Mouse (Mus musculus): ENCODE measurements at regions not wholly inside any gene's neighbourhood (a gene's known extent, or its start where the extent isn't known, plus 50 kb on each side); places are given as distances from the start of the nearest gene placed in this dataset.
A peak's percentile ranks its signal among the peaks of the same experiment; 100 is the strongest.

DNA sequence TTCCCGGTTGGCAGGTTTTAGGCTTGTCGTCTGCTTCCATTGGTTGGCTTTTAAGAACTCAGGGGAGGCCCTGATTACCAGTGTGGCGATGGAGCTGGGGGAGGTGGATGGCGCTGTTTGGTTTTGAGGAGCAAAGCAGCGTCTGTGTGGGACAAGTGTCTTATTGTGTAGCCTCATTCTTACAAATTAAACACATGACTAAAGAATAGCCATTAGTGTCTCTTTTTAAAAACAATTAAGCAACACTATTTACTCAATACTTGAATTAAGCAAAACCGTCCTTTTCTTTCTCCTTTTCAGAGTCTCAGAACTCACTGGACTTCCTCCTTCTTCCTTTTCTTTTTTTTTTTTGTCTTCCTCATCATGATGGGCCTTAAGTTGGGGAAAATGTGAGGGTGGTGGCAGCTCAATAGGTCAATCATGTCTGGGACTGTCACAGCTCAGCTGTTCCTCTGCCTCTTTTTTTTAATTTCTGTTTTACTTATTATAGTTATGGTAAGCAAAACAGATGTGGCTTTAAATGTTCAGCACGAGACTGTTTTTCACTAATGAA, 89.1 kb downstream of the Kcnrg start:
- no peak for DNase-seq (ENCODE audit: low spot score)

DNA sequence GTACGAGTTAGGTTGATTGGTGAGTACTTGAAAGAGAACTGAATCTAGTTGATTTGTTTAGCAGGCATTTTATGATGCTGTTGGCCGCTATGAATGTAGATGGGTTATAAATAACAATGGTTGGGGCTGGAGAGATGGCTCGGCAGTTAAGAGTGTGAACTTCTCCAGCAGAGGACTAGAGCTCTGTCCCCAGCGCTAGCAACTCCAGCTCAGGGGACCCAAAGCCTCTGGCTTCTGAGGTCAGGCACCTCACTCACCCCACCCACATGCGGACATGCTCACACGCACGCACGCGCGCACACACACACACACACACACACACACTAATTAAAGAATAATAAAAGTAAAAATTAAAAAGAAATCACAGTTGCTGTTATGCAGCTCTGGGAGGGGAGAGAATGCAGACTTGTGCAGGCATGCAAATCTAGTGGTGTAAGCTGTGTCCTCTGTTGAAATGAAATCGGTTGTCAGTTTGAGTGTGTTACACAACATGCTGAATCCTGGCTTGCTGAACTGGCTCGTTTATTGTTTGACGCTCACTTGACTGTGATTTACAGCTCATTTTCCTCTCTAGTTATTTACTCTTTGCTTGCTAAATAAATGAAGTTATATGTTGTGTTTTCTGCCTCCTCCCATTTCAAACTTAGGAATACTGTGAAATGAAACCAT, 89.8 kb downstream of the Kcnrg start:
- DNase-seq (ENCODE audit: low spot score), result no peak

DNA sequence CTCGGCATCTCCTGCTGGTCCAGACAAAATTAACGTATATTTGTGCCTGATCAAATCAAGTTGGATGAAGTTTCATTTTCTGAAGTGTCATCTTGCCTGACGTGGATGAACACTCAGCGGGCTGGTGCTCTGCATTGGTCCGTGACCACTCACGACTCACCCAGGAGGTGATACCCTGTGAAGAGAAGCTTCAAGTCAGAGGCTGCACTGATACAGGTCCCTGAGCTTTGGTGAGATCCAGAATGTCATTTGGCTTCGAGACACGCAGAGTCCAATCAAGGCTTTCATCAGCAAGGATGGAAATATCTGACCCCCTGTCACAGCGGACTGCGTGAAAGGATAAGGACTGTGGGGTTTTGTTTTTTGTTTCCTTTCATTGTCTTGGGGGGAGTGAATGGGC, 90.4 kb downstream of the Kcnrg start:
- DNase-seq (ENCODE audit: low spot score), result no peak

DNA sequence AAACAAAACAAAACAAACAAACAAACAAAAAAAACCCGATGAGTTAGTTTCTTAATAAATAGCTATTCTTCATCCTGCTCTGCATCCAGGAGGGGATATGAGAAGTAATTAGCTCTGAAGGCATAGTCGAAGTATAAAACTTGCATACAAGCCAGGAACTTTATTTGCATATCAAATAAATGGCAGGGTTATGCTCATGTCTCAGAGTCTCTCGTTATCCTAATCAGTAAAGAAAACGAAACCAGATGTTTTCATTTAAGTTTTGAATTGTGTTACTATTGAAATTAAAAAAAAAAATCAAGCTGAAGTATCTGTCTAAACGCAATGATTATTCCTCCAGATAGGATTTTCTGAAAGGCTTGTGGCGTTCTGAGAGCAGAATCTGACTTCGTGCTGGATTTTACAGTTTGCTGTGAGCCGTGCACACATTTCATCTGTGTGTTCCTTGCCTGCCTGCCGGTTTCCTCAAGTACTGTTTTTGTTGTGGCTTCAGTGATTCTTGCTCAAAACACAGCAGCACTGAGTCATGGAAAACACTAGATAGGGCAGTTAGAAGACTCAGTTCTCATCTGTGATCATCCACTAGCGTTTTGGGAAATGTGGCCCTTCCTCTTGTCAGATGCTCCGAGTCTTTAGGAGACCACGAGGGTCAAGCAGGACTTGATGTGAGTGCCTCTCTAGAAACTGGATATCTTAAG, 91.2 kb downstream of the Kcnrg start:
- no peak for DNase-seq (ENCODE audit: low spot score)

DNA sequence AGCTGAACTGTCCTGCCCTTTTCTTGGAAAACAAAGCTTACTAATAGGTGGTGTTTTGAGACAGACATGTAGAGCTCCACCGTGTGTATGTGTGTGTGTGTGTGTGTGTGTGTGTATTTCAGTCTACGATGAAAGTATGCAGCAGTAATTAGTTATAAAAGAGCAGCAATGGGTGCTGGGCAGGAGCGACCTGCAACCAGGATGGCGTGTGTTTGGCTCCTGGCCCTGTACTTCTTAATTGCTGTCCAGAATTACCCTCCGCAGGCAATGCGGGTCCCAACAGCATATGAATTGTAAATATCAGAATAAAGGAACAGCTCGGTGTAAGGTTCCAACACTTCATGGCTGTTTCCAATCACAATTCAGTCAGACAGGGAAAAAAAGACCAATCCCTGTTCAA, 92.4 kb downstream of the Kcnrg start:
- DNase-seq (ENCODE audit: low spot score), result no peak

DNA sequence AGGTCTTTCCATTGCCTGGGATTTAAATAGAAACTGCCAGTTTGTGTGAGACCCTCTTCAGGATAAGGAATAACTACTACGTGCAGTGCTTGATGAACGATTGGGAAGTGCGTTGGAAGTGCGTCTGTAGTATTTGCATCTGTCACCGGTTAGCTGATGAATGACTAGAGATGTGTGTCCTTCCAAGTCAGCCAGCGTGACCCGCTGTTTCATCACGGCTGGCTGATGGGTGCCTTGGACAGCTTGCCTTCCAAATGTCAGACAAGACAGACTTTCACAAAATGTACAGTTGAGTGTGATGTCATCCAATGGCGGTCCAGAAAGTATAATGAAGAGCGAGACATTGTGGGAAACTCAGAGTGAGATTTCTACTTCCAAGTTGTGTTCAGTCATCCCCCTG, 93.9 kb downstream of the Kcnrg start:
- no peak for DNase-seq (ENCODE audit: low spot score)

DNA sequence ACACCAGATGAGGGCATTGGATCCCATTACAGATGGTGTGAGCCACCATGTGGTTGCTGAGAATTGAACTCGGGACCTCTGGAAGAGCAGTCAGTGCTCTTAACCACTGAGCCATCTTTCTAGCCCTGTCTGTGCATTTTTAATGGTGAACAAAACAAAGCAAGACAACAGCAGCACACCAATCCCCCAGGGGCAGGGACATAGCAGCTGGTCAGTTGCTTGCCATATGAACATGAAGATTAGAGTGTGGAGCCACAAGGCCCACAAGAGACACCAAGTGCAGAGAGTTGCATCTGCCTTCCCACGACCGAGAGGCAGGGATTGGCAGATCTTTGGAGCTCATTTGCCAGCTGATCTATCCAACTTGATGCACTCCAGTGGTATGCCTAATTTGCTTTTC, 96.7 kb downstream of the Kcnrg start:
- no peak for DNase-seq (ENCODE audit: low spot score)

DNA sequence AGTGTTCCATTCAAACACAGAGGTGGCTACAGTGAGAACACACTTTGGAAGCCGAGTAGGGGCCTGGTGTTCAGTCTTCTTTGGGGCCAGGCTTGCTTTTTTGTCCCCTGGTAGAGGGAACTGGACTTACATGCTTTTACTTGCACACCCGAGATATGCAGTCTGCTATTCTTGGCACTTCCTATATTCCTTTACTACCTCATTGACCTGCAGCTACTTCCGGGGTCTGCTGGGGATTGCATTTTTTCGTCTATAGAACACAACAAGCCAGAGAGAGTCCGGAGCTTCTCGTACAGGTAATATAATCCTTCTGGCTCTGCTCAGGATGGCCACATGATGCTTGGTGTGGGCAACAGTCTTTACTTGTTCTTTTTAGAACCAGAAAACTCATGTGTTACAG, 99.7 kb downstream of the Kcnrg start:
- no peak for DNase-seq (ENCODE audit: low spot score)

DNA sequence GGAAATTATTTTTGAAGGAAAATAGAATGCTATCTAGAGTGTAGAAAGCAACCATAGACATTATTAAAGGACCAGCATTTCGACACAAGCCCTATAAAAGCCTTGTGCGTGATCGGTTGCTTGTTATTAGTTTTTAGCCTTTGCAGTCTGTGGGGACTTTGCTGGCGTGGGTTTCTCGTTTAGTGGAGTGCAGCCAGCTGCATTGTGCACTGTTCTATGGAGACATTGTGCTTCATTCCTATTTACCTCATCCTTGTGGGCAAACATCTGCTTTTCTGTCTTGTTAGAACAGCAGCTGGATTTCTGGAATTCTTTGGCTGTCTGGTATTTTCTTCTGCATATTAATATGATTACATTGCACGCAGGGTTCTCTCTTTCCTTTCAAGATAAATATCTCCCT, 101.1 kb downstream of the Kcnrg start:
- no peak for DNase-seq (ENCODE audit: low spot score)

DNA sequence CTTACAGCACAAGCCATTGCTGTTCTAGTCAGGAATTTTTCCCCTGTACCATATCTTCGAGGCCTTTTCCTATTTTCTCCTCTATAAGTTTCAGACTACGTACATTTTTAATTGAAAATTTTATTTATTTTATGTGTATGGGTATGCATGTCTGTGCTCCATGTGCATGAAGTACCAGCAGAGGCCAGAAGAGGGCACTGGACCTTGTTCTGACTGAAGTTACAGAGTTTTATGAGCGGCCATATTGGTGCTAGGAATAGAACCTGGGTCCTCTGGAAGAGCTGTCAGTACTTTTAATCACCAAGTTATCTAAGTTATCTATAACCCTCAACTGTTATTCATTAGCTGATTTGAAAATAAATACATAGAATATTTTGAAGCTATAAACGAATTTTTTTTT, 108.5 kb downstream of the Kcnrg start:
- DNase-seq (ENCODE audit: low spot score), result no peak

DNA sequence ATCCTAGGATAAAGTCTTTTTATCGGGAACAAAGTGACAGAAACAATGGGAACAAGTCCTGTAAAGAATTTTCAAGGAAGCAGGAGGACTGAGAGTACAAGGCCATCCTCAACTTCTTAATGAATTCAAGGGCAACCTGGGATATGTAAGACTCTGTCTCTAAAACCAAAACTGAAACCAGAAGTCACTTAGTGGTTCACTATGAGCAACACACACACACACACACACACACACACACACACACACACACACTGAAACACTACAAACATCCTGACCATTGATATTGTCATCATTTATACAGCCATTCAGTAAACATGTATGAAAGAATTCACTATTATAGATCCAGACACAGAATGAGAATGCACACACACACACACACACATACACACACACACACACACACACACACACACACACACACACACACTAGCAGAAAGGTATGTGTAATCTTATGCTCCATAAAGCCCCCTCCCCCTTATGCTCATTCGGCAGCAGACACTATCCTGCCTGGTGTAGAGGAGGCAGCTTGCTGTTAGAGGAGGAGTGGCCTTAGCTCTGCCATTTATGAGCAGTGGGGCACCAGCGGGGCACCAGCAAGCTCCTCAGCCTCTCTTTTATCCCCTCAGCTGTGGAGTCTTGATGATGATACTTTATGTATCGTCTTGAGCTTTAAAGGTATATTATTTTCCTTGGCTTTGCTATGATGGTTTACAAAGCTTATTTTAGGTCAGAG, 111.3 kb downstream of the Kcnrg start:
- no peak for DNase-seq (ENCODE audit: low spot score)

DNA sequence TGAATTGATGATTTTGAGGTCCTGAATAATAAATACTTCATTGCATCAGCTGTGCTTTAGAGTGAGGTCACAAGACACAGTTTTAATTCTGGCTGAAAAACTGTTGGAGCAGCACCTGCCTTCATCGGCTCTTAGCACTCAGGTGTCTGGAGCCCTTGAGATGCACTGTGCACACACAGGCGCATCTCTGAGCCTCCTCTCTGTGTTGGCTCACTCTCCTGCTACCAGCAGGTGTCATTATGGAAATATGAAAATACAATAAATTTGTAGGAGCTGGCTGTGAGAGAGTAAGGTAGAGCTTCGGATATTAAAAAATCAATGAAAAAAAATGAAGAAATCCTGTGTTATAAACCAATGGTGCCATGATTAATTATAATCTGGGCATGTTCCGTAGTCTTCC, 114.0 kb downstream of the Kcnrg start:
- DNase-seq (ENCODE audit: low spot score), result no peak

DNA sequence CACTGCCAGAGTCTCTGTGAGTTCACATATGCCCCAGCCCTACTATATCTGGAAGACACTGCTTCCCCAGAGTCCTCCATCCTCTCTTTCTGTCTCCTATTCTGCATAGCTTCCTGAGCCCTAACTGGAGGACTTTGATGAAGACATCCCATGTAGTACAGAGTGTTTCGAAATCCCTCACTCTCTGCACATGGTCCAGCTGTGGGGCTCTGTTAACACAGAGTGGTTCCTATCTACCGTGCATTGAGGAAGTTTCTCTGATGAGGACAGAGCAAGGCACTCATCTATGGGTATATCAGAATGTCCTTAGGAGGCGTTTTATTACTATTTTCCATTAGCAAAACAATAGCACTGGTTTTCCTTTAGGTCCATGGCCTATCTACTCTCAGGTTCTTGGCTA, 117.7 kb downstream of the Kcnrg start:
- no peak for DNase-seq (ENCODE audit: low spot score)

DNA sequence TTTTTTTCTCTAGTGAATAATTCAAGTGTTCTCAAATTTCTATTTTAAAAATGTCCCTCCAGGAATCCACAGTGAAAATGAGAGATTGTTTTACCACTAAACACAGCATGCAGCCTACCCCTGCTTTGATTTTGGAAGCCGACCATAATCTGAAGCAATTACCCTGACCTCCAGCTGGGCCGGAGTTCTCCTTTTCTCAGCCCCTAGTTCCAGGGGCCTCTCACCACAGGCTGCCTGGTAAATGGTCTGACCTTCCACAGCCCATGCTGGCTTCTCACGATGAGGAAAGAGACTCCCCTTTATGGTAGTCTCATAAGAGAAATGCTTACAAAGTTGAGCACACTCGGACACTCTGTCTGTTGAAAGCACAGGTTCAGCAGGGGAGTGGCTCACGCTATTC, 121.3 kb downstream of the Kcnrg start:
- DNase-seq (ENCODE audit: low spot score), result no peak

DNA sequence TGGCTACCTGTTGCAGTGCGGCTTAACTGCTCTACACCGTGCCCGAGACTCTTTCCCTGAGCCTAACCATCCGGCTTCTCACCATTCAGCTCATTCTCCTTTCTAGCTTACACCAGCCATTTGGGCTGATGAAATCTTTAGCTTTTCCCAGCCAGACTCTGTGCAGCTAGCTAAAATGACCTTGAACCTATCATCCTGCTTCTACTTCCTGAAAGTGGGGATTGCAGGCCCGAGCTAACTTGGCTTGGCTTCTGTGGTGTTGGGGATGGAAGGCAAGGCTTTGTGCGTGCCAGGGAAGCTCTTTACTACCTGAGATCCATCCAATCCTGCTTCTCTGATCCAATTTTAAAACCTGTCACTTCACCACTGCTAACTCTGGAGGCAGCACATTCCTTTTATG, 128.3 kb downstream of the Kcnrg start:
- no peak for DNase-seq (ENCODE audit: low spot score)

DNA sequence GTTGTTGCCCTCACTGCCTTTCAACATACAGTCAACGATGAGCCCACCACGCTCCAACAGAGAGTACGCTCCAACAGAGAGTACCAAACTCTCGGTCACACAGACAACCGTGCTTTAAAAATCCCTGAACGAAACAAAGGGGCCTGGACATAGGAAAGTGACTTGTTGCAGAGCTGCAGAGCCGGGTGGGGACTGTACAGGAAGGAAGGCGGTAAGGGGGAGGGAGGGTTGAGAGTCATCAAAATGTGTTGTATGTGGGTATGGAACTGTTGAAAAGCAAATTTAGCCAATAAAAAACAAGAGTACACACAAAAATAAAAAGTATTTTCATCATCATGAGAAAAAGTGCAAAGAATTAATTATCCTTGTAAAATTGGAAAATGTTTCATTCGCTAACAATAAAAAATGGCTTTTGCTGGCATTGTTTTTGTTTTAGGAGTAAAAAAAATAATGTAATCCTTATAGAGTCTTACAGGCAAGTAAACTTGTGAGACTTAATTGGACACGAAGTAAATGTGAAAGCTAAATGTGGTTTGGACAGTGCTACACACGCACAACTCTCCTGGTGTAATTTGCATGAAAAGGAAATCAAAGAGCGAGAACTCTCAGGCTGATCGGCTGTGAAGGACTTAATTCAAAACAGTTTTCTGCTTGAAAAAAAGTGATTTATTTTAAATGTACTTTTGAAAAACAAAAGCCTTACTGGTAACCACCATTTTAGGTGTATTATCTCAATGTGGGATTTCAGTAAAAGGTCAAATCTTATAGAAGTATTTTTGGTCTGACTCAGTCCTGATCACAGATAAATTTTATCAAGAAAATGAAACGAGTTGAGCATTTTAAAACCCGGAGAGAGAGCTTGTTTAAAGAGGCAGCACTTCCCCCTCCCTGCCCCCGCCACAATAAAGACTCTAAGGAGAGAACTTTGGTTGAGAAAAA, 129.4 kb downstream of the Kcnrg start:
- no peak for DNase-seq (ENCODE audit: low spot score)

DNA sequence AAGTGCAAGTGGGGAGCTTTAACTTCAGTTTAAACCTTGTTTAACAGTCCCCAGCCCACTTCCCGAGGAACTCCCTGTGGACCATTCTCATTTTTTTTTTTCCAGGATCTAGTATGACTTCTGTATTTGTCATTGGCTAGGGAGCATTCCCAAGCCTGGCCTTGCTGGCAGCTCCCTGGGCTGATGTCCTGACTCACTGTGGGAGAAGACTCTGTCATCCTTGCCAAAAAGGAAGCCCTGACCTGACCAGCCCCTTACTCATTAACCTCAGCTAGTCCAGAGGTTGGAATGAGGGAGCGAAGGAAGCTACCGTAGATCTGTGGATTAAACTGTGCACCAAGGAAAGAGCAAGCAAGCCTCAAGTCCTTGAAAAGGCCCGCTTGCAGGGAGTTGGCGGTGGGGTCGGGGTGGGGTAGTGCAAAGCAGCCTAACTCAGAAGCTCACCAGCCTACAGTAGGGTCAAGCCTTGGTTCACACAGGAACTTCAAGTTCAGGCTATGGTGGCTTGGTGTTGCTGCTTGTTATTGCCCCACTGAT, 130.3 kb downstream of the Kcnrg start:
- DNase-seq (ENCODE audit: low spot score), result no peak

DNA sequence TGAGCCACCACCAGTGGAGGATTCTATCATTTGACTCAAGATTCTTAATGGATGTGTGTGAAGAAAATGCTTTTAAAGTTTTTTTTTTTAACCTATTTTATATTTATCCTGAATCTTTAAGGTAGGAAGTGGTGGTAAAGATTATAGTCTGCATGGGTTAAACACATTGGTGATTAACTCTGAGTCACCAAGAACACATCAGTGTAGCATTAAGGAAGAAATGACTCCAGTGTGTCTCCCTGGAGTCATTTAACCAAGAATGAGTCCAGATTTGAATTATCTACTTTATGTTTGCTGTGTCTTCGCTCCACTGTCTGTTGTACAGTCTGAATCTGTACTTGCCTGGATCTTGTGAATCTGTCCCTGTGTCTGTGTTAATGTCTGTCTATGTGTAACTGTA, 132.2 kb downstream of the Kcnrg start:
- DNase-seq (ENCODE audit: low spot score), result no peak

DNA sequence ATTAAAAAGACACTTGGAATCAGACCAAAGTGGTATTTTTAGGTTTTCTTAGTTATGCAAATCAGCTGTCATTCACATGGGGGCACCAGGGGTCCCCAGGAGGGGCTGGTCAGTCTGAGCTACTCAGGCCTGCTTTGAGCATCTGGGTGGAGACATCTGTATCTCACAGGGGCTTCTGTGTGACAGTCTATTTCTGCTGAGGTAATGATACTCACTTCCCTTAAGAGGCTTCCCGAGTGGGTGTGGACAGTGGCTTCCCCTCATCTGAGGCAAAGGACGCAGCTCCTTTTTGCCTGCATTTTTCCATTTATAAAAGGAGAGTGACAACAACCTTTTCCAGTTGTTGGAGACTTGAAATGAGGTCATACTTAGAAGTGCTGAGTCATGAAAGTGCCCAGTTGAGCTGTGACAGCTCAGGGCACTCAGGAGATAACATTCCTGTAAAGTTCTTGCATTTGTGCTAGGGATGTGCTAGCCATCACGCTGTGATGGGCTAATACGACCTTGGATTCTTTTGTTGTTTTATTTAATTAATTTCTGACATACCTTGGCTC, 136.7 kb downstream of the Kcnrg start:
- DNase-seq (ENCODE audit: low spot score), result peak; percentile 47

DNA sequence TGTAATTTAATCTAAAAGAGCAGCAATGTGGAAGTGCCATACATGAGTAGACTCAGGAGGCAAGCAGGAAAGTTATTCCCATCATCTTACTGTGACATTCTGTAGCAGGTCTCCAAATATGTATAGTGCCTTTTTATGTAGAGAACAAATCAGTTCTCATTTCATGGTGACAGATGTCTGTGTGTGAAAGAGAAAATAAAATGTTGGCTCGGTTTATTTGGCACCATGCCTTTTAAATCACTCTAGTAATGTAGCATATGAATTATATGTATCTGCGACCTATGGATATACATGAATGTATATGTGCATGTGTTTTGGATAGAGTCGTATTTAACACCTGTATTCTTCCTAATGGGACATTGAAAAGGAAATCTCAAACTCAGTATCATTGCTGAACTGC, 146.2 kb downstream of the Kcnrg start:
- DNase-seq (ENCODE audit: low spot score), result no peak

DNA sequence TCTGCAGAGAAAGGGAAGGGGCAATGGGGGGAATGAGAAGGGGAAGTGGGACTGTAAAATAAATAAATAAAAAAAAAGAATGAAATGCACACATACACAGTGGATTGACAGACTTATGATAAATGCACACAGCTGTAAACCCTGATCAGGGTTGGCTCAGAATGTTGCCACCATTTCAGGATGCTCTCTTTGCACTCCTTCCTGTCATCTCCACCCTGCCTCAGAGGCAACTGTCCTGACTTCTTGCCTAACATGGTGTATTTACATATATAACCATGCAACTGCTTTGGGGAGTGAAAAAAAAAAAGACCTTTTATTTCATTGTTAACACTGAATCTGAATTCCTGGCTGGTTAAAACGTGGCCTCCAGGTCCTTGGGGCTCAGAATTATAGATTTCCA, 149.4 kb downstream of the Kcnrg start:
- no peak for DNase-seq (ENCODE audit: low spot score)
